Mouse (Mus musculus) cerebellum, adult 11 months (tissue): Measurements from ENCODE around the gene Tpcn1.

ENCODE experiments used
- DNase-seq: peaks from one replicate; pipeline ENCODE4 v3.0.0; 2022

Tpcn1 gene

DNA sequence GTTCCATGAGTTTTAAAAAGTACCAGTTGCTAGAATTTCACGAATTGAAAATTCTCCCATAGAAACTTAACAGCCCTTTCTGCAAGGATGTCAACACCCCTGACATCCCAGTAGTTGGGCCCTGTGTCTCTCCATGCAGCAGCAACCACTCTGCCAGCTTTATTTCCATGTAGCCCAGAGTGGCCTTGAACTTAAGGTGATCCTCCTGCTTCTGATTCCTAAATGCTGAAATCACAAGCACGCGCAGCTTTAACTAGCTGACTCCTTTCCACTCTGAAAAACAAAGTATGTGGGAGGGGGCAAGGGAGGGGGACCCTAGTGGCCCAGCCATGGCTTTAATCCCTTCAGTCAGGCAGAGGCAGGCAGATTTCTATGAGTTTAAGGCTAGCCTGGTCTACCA lies 18.9 kb upstream of the Tpcn1 start:
- no peak for DNase-seq

DNA sequence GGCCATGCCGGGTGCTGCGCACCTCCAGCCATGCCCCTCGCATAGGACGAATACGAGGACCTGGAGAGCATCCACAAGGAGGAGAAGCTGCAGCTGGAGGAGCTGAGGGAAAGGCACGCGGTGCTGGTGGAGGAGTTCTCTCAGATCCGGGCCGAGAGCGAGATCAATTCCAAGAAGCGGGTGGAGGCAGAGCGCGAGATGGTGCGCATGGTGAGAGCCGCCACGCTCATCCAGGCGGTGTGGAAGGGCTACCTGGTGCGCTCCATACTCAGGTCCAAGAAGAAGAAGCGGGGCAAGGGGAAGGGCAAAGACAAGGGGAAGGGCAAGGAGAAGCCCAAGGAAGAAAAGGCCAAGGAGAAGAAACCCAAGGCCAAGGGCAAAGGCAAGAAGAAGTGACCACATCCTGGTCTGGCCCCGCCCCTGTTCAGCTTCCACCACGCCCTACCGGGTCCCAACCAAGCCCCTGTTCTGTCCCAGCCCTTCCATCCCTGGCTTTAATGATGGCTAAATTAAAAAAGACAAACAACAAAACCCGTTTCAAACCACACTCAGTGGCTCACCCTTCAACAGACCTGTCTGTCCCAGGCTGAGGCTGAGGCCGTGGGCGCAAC lies 18.2 kb upstream of the Tpcn1 start:
- no peak for DNase-seq

- DNase-seq = peak; percentile 91
Observed at GRCm38 (mm10) chr5:120605688-120606087, 17.2 kb upstream of the Tpcn1 start.

DNA sequence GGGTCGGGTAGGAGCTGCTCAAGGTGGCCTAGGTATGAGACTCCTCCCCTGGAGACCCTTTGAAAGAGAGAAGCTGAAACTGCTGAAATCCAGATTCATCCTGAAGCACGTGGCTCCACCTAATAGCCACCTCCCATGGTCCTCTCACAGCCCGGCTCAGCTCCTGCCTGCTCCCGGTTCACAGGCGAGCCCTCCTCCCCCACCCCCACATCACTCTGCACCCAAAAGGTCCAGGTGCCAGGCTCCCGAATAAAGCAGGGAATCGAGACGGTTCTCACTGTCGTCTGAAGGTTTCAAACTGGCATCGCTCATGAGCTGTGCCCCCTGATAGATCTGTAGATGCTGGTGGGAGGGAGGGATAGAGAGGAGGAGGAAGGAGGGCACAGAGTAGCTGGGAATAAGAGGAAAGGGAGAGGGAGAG lies 16.8 kb upstream of the Tpcn1 start:
- DNase-seq = no peak

- peak; percentile 88 for DNase-seq
Observed at GRCm38 (mm10) chr5:120604839-120605238, 16.4 kb upstream of the Tpcn1 start.

DNA sequence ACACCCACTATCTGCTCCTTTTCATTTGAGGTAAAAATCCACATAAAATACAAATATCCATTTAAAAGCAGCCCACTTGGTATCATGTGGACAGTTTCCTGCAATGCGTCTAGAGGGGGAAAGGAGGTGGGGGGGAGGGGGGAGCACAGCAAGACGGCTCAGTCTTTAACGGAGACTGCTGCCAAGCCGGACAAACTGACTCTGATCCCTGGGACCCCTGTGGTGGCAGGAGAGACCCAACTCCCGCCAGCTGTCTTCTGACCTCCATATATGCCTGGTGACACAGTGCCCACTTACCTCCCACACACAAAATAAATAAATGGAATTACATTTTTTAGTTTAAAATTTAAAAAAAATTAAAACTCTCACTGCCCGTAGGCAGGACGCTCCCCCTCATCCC lies 15.0 kb upstream of the Tpcn1 start:
- DNase-seq = no peak

DNA sequence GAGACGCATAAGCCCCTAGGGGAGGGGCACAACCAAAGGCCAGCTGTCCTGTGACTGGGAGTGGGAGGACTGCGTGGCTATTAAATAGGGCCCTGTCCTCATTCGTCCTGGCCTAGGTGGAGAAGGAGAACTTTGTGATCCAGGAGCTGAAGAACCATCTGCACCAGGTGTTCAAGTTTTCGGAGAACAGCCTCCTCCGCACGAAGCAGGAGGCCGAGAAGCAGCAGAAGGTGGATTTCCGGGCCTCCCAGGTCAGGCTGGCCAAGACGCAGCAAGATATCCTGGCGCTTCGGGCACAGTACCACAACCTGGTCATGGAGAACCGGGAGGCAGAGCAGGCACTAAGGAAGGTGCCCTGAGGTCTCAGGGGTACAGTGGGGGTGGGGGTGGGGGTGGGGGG lies 13.7 kb upstream of the Tpcn1 start:
- DNase-seq = no peak

- DNase-seq = no peak
Observed at GRCm38 (mm10) chr5:120600946-120601668, 12.6 kb upstream of the Tpcn1 start.

- no peak for DNase-seq
Observed at GRCm38 (mm10) chr5:120599625-120600024, 11.2 kb upstream of the Tpcn1 start.

GRCm38 (mm10) chr5:120594485-120594884 lies 6.0 kb upstream of the Tpcn1 start:
- DNase-seq = no peak

- DNase-seq = no peak
Observed at GRCm38 (mm10) chr5:120592141-120592540, 3.7 kb upstream of the Tpcn1 start.

GRCm38 (mm10) chr5:120590356-120591010 lies 2.0 kb upstream of the Tpcn1 start:
- DNase-seq = no peak

- no peak for DNase-seq
Observed at GRCm38 (mm10) chr5:120587940-120588568, 419 bp downstream of the Tpcn1 start.

GRCm38 (mm10) chr5:120587616-120587926 lies 902 bp downstream of the Tpcn1 start:
- DNase-seq = no peak

DNA sequence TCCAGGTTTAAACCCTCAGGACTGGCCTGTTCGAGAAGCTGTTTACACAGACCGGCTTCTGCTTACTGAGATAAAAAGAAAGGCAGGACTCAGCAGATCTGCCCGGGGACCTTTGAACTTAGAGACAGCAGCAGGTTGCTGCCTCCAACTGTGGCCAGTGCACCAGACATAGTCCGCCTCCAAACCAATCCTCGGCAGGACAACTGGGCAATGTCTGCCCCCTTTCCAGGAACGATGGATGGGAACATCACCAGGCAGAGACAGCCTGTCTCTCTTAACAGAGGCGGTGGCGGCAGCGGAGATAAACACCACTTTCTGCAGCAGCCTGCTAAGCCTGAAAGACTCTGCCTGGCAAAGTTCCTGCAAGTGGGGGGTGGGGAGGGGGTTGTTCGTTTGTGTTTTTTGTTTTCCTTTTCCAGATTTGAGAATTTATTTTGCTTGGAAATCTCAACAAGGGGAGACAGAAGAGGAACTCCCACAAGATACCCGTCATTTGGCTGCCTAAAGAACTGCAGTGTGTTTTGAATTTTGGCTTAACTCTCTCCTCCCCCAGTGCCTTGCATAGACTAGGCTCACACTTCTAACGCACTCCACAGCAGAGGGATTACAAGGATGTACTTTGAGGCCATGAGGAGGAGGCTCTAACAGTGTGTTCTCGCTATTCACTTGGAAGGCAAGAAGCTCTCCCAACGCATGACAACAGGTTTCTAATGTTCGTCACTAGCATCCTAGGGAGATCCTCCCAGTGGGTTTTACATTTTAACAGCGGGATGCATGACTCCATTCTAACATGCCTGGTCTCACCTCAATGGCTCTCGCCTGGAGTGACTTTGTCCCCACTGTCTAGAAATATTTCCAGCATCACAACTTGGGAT lies 1.5 kb downstream of the Tpcn1 start:
- no peak for DNase-seq

- no peak for DNase-seq
Observed at GRCm38 (mm10) chr5:120584968-120585367, 3.5 kb downstream of the Tpcn1 start.

DNA sequence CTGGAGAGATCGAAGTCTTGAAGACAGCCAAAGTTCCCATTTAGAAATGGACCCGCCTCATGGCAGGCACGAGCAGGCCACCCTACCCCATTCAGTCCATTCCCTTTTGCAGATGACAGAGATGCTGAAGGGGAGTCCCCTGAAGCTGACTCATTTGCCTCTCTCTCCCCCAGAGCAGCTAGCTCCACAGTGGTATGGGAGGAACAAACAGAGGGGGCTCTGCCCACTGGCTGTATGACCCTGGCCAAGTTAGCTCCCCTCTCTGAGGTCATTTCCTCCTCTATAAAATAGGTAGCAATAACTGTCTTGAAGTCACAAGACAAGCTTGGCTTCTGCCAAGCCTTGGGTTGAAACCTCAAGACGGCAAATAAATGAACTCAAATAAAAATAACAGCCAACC lies 5.0 kb downstream of the Tpcn1 start:
- DNase-seq = no peak

DNA sequence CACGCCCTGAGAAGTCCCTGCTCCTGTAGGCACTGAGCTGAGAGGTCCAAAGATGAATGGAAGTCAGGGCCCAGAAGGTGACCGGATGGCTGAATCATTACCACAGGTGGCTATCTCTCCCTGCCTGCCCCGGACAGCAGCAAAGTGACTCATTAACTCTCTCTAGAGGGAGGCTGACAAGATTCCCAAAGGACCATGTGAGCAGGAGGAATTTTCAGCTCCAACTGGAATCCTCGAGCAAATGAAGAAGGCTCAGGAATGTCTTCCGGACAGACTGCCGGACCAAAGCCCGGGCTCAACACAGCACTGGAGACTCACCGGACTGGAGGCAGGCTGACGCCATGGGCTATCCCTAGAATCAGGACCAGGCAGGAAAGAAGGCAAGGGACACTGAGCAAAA lies 6.5 kb downstream of the Tpcn1 start:
- no peak for DNase-seq

DNA sequence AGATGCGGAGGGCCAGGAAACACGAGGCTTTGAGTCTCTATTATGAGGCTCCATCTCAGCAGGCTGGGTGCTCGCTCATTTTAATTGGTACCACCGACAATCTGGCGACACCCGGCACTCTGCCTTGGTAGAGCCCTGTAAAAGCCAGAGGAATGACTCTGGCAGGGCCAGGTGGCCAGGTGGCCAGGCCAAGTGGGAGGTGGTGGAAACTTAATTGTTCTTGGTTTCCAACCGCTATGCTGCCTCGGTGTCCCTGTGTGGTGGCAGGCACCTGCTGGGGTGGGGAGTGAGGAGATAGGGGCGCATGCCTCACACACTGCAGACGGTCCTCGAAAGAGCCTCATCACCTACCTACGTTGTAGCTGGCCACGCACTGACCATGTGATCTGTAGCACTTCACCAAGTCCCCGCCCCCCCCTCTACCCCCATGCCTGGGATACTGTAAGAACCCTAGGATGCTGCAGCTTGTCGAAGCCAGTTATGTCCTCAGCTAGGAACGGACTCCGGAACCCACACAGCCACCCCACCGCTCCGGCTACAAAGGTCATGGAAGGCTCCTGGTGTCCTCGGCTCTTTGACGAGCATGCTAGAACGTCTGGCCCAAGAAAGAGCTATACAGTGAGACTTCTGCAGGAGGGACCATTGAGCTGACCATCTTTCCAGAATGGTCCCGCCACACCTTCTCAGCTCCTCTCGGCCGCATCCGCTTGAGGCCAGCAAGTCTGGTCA lies 8.4 kb downstream of the Tpcn1 start:
- DNase-seq = no peak

- no peak for DNase-seq
Observed at GRCm38 (mm10) chr5:120579211-120579897, 9.1 kb downstream of the Tpcn1 start.

DNA sequence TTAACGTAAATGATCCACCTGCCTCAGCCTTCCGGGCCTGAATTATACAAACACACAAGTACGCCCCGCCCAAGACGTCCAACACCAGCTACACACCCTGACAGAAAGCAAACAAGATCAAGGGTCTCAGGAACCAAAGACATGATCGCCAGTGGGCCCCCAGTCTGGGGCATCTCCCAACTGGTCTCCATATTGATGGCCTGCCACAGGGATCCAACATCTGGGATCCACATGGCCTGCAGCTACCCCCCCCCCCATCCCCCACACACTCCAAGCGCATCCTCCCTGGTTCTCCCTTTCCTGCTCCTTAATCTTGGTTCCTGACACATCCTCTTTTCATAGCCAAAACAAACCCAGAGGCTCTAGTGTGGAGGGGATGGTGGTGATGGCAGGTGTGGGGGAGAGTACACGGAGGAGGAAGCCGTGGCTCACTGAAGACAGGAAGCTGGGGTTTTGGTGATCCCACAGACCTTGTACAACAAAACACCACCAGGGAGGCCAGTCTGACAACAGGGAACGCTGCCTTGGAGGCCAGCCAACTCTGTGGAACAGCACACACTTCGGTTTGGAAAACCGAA lies 9.9 kb downstream of the Tpcn1 start:
- DNase-seq = no peak
